Mouse (Mus musculus): ENCODE data around the gene Tlr9. TPM values are rescaled to one million over a fixed set of nuclear protein-coding genes. Genes with fewer than 3 reads are reported as not detected.
A peak's percentile ranks its signal among the peaks of the same experiment; 100 is the strongest.

Gene Tlr9
- polyA plus RNA-seq, 1 experiment from 2014 or later = not detected

- H3K9me3 ChIP-seq (ENCODE audit: control insufficient read depth, low read length) = no peaks in the 10 kb centered on the region
- H3K4me3 ChIP-seq (ENCODE audit: low read depth, low read length) = no peak overlapping the region
- no peak overlapping the region for H3K27ac ChIP-seq (ENCODE audit: low read depth, low read length)
- H3K36me3 ChIP-seq (ENCODE audit: control insufficient read depth, insufficient read depth, low read length) = no peaks in the 10 kb centered on the region
- ATAC-seq (replicated peaks; ENCODE audit: low FRiP score) (no peak), DNase-seq (ENCODE audit: low spot score) (no peak)
- no peaks in the 10 kb centered on the region for H3K27me3 ChIP-seq (ENCODE audit: control insufficient read depth, insufficient read depth, low read length)
- no peaks in the 10 kb centered on the region for H3K4me1 ChIP-seq (replicated peaks; ENCODE audit: control insufficient read depth, insufficient read depth, low read length)
- 91% methylated on average over 3 of the region's 3 CpGs for WGBS
- no peak overlapping the region for H3K4me2 ChIP-seq (ENCODE audit: low read depth, low read length, severe bottlenecking)
- no peak overlapping the region for H3K9ac ChIP-seq (ENCODE audit: low read length)
Observed at GRCm38 (mm10) chr9:106262075-106262474, 39.7 kb downstream of the Tlr9 start.

GRCm38 (mm10) chr9:106263381-106263924 is 41.1 kb downstream of the Tlr9 start:
- no peak overlapping the region for H3K4me2 ChIP-seq (ENCODE audit: low read depth, low read length, severe bottlenecking)
- H3K9ac ChIP-seq (ENCODE audit: low read length) = no peak overlapping the region
- H3K36me3 ChIP-seq (ENCODE audit: control insufficient read depth, insufficient read depth, low read length) = no peaks in the 10 kb centered on the region
- DNase-seq (ENCODE audit: low spot score) (no peak), ATAC-seq (replicated peaks; ENCODE audit: low FRiP score) (no peak)
- 86% methylated on average over 9 of the region's 9 CpGs for WGBS
- no peaks in the 10 kb centered on the region for H3K4me1 ChIP-seq (replicated peaks; ENCODE audit: control insufficient read depth, insufficient read depth, low read length)
- H3K27ac ChIP-seq (ENCODE audit: low read depth, low read length) = no peak overlapping the region
- H3K27me3 ChIP-seq (ENCODE audit: control insufficient read depth, insufficient read depth, low read length) = no peaks in the 10 kb centered on the region
- H3K9me3 ChIP-seq (ENCODE audit: control insufficient read depth, low read length) = no peaks in the 10 kb centered on the region
- H3K4me3 ChIP-seq (ENCODE audit: low read depth, low read length) = no peak overlapping the region

GRCm38 (mm10) chr9:106265358-106266075 is 43.1 kb downstream of the Tlr9 start:
- Histone ChIP-seq H3K27ac (ENCODE audit: low read depth, low read length) (no peak overlapping the region), H3K4me3 (ENCODE audit: low read depth, low read length) (no peak overlapping the region), H3K4me1 (replicated peaks; ENCODE audit: control insufficient read depth, insufficient read depth, low read length) (peaks cover 8% of the 10 kb centered on the region; the same call in 1 of the 2 replicates), H3K9ac (ENCODE audit: low read length) (no peak overlapping the region), H3K9me3 (ENCODE audit: control insufficient read depth, low read length) (no peaks in the 10 kb centered on the region), H3K36me3 (ENCODE audit: control insufficient read depth, insufficient read depth, low read length) (no peaks in the 10 kb centered on the region), H3K27me3 (ENCODE audit: control insufficient read depth, insufficient read depth, low read length) (no peaks in the 10 kb centered on the region), H3K4me2 (ENCODE audit: low read depth, low read length, severe bottlenecking) (no peak overlapping the region)
- ATAC-seq (replicated peaks; ENCODE audit: low FRiP score) (no peak), DNase-seq (ENCODE audit: low spot score) (no peak)
- 81% methylated on average over 12 of the region's 12 CpGs for WGBS

GRCm38 (mm10) chr9:106266936-106267657 is 44.7 kb downstream of the Tlr9 start:
- Histone ChIP-seq H3K27ac (ENCODE audit: low read depth, low read length) (no peak overlapping the region), H3K4me3 (ENCODE audit: low read depth, low read length) (no peak overlapping the region), H3K36me3 (ENCODE audit: control insufficient read depth, insufficient read depth, low read length) (no peaks in the 10 kb centered on the region), H3K4me2 (ENCODE audit: low read depth, low read length, severe bottlenecking) (no peak overlapping the region), H3K4me1 (replicated peaks; ENCODE audit: control insufficient read depth, insufficient read depth, low read length) (peaks cover 8% of the 10 kb centered on the region; the same call in 1 of the 2 replicates), H3K27me3 (ENCODE audit: control insufficient read depth, insufficient read depth, low read length) (no peaks in the 10 kb centered on the region), H3K9me3 (ENCODE audit: control insufficient read depth, low read length) (no peaks in the 10 kb centered on the region), H3K9ac (ENCODE audit: low read length) (no peak overlapping the region)
- no peak for DNase-seq (ENCODE audit: low spot score)
- no peak for ATAC-seq (replicated peaks; ENCODE audit: low FRiP score)
- WGBS = 59% methylated on average over 2 of the region's 2 CpGs

GRCm38 (mm10) chr9:106268421-106268820 is 46.0 kb downstream of the Tlr9 start:
- Histone ChIP-seq H3K4me2 (ENCODE audit: low read depth, low read length, severe bottlenecking) (no peak overlapping the region), H3K27me3 (ENCODE audit: control insufficient read depth, insufficient read depth, low read length) (no peaks in the 10 kb centered on the region), H3K4me1 (replicated peaks; ENCODE audit: control insufficient read depth, insufficient read depth, low read length) (peaks cover 8% of the 10 kb centered on the region; the same call in 1 of the 2 replicates), H3K27ac (ENCODE audit: low read depth, low read length) (no peak overlapping the region), H3K9me3 (ENCODE audit: control insufficient read depth, low read length) (no peaks in the 10 kb centered on the region), H3K9ac (ENCODE audit: low read length) (no peak overlapping the region; the same call in 1 of the 2 replicates), H3K36me3 (ENCODE audit: control insufficient read depth, insufficient read depth, low read length) (no peaks in the 10 kb centered on the region), H3K4me3 (ENCODE audit: low read depth, low read length) (no peak overlapping the region)
- WGBS = 56% methylated on average over 4 of the region's 4 CpGs
- no peak for DNase-seq (ENCODE audit: low spot score)
- peak; percentile 42; the same call in 1 of the 2 replicates for ATAC-seq (replicated peaks; ENCODE audit: low FRiP score)

GRCm38 (mm10) chr9:106269076-106269788 is 46.8 kb downstream of the Tlr9 start:
- 72% methylated on average over 9 of the region's 9 CpGs for WGBS
- Histone ChIP-seq H3K4me1 (replicated peaks; ENCODE audit: control insufficient read depth, insufficient read depth, low read length) (peaks cover 8% of the 10 kb centered on the region; the same call in 1 of the 2 replicates), H3K36me3 (ENCODE audit: control insufficient read depth, insufficient read depth, low read length) (no peaks in the 10 kb centered on the region), H3K9ac (ENCODE audit: low read length) (no peak overlapping the region; the same call in 1 of the 2 replicates), H3K27ac (ENCODE audit: low read depth, low read length) (no peak overlapping the region), H3K27me3 (ENCODE audit: control insufficient read depth, insufficient read depth, low read length) (no peaks in the 10 kb centered on the region), H3K9me3 (ENCODE audit: control insufficient read depth, low read length) (no peaks in the 10 kb centered on the region), H3K4me3 (ENCODE audit: low read depth, low read length) (no peak overlapping the region), H3K4me2 (ENCODE audit: low read depth, low read length, severe bottlenecking) (no peak overlapping the region)
- DNase-seq (ENCODE audit: low spot score) (no peak), ATAC-seq (replicated peaks; ENCODE audit: low FRiP score) (no peak)

GRCm38 (mm10) chr9:106269879-106270278 is 47.5 kb downstream of the Tlr9 start:
- Histone ChIP-seq H3K9me3 (ENCODE audit: control insufficient read depth, low read length) (no peaks in the 10 kb centered on the region), H3K4me3 (ENCODE audit: low read depth, low read length) (no peak overlapping the region), H3K27ac (ENCODE audit: low read depth, low read length) (no peak overlapping the region), H3K9ac (ENCODE audit: low read length) (no peak overlapping the region; the same call in 1 of the 2 replicates), H3K4me2 (ENCODE audit: low read depth, low read length, severe bottlenecking) (no peak overlapping the region), H3K27me3 (ENCODE audit: control insufficient read depth, insufficient read depth, low read length) (no peaks in the 10 kb centered on the region), H3K36me3 (ENCODE audit: control insufficient read depth, insufficient read depth, low read length) (no peaks in the 10 kb centered on the region), H3K4me1 (replicated peaks; ENCODE audit: control insufficient read depth, insufficient read depth, low read length) (peaks cover 8% of the 10 kb centered on the region; the same call in 1 of the 2 replicates)
- DNase-seq (ENCODE audit: low spot score) = no peak
- 35% methylated on average over 2 of the region's 2 CpGs for WGBS
- peak; percentile 61; the same call in 1 of the 2 replicates for ATAC-seq (replicated peaks; ENCODE audit: low FRiP score)

- Histone ChIP-seq H3K27me3 (ENCODE audit: control insufficient read depth, insufficient read depth, low read length) (no peaks in the 10 kb centered on the region), H3K4me1 (replicated peaks; ENCODE audit: control insufficient read depth, insufficient read depth, low read length) (peaks cover 8% of the 10 kb centered on the region; the same call in 1 of the 2 replicates), H3K9ac (ENCODE audit: low read length) (no peak overlapping the region), H3K27ac (ENCODE audit: low read depth, low read length) (no peak overlapping the region), H3K9me3 (ENCODE audit: control insufficient read depth, low read length) (no peaks in the 10 kb centered on the region), H3K4me2 (ENCODE audit: low read depth, low read length, severe bottlenecking) (no peak overlapping the region), H3K4me3 (ENCODE audit: low read depth, low read length) (no peak overlapping the region), H3K36me3 (ENCODE audit: control insufficient read depth, insufficient read depth, low read length) (no peaks in the 10 kb centered on the region)
- ATAC-seq (replicated peaks; ENCODE audit: low FRiP score) (no peak), DNase-seq (ENCODE audit: low spot score) (no peak)
- 73% methylated on average over 4 of the region's 4 CpGs for WGBS
Observed at GRCm38 (mm10) chr9:106270656-106271055, 48.3 kb downstream of the Tlr9 start.

Data from forebrain, embryonic 11.5 days (tissue).